Mouse (Mus musculus): ENCODE measurements around the gene Mrps12.
A peak's percentile ranks its signal among the peaks of the same experiment; 100 is the strongest.
"Not testable (repeated sequence)": the region's sequence is repeated elsewhere in the genome, so short reads cannot be mapped to it uniquely, and the experiment has no call there.

Mrps12 gene

GRCm38 (mm10) chr7:28709454-28709853, 32.2 kb downstream of the Mrps12 start:
- no peak for DNase-seq (ENCODE audit: extremely low spot score)

- no peak for DNase-seq (ENCODE audit: extremely low spot score)
These were observed 38.9 kb downstream of the Mrps12 start for GRCm38 (mm10) chr7:28702601-28703143.

- not testable (repeated sequence) for DNase-seq (ENCODE audit: extremely low spot score)
These were observed 40.3 kb downstream of the Mrps12 start for GRCm38 (mm10) chr7:28701306-28701705.

- DNase-seq (ENCODE audit: extremely low spot score) = no peak
These were observed 41.4 kb downstream of the Mrps12 start for GRCm38 (mm10) chr7:28700269-28700668.

- DNase-seq (ENCODE audit: extremely low spot score) = no peak
These were observed 44.3 kb downstream of the Mrps12 start for GRCm38 (mm10) chr7:28697277-28697676.

- DNase-seq (ENCODE audit: extremely low spot score) = no peak
These were observed 46.6 kb downstream of the Mrps12 start for GRCm38 (mm10) chr7:28694966-28695511.

GRCm38 (mm10) chr7:28694423-28694822, 47.2 kb downstream of the Mrps12 start:
- DNase-seq (ENCODE audit: extremely low spot score) = peak; percentile 48

- peak; percentile 85 for DNase-seq (ENCODE audit: extremely low spot score)
These were observed 48.2 kb downstream of the Mrps12 start for GRCm38 (mm10) chr7:28693321-28693966.

GRCm38 (mm10) chr7:28692545-28693320, 48.9 kb downstream of the Mrps12 start, which contains the start of gene Fbxo27:
Gene Fbxo27 (plus strand): TSS chr7:28692849.
- peak; percentile 48 for DNase-seq (ENCODE audit: extremely low spot score)

- no peak for DNase-seq (ENCODE audit: extremely low spot score)
These were observed 50.5 kb downstream of the Mrps12 start for GRCm38 (mm10) chr7:28691075-28691474.
